Mouse (Mus musculus) CH12.LX (cell line): ENCODE measurements at regions not wholly inside any gene's neighbourhood (a gene's known extent, or its start where the extent isn't known, plus 50 kb on each side); places are given as distances from the start of the nearest gene placed in this dataset.

ENCODE experiments used
- DNase-seq: peaks from one replicate; pipeline ENCODE4 v3.0.0-alpha.2; 2013; ENCODE audit errors: extremely low read depth
- H3K27ac ChIP-seq: 2 replicates; pipeline ENCODE4 v1.5.1; 2012; ENCODE audit warnings: low read depth, mild to moderate bottlenecking, control low read depth, moderate library complexity; ENCODE audit not compliant: insufficient read depth
- H3K27me3 ChIP-seq: replicated peaks from 2 replicates; pipeline ENCODE3; 2012; ENCODE audit warnings: inconsistent platforms
- H3K36me3 ChIP-seq, 2 experiments: replicated peaks in 1 of 2; 2 replicates each; pipeline versions ENCODE3 to v1.6.1; 2012; ENCODE audit warnings: inconsistent platforms in 1 of 2, low read length in 1 of 2, mild to moderate bottlenecking in 1 of 2, mixed read lengths in 1 of 2, moderate library complexity in 1 of 2; ENCODE audit not compliant: control insufficient read depth in 1 of 2, insufficient read depth in 1 of 2
- H3K4me1 ChIP-seq, 2 experiments: 2 replicates each; pipeline ENCODE4 v1.6.1; 2012; ENCODE audit warnings: inconsistent platforms in 1 of 2, moderate library complexity in 1 of 2; ENCODE audit not compliant: insufficient read depth in 2 of 2, control insufficient read depth in 1 of 2
- H3K4me2 ChIP-seq: 2 replicates; pipeline ENCODE4 v1.6.1; 2012; ENCODE audit warnings: low read depth, mild to moderate bottlenecking, control low read depth; ENCODE audit not compliant: poor library complexity, insufficient read depth, severe bottlenecking
- H3K4me3 ChIP-seq, 3 experiments: fragments of 150-350 bp in 1 of 3; sonication (generic) in 1 of 3; replicated peaks in 1 of 3; 2 replicates each; pipeline versions ENCODE3 to v1.5.1; 2011 to 2012; ENCODE audit warnings: low read depth in 2 of 3, low read length in 2 of 3, mild to moderate bottlenecking in 2 of 3, moderate library complexity in 2 of 3, control low read depth in 1 of 3, improper control_type of control experiment in 1 of 3, inconsistent platforms in 1 of 3, mixed read lengths in 1 of 3; ENCODE audit not compliant: poor library complexity in 1 of 3
- H3K79me2 ChIP-seq: replicated peaks from 2 replicates; pipeline ENCODE4 v1.6.1; 2012; ENCODE audit warnings: mild to moderate bottlenecking, moderate library complexity; ENCODE audit not compliant: control insufficient read depth, poor library complexity, insufficient read depth, severe bottlenecking; ENCODE audit errors: extremely low read depth
- H3K9ac ChIP-seq: 2 replicates; pipeline ENCODE4 v1.6.1; 2012; ENCODE audit warnings: low read depth, mild to moderate bottlenecking, control low read depth, moderate library complexity; ENCODE audit not compliant: insufficient read depth
- H3K9me3 ChIP-seq: replicated peaks from 2 replicates; pipeline ENCODE3; 2012; ENCODE audit warnings: low read length, inconsistent platforms, mixed read lengths
- E2F4 ChIP-seq: IDR thresholded peaks from 2 replicates; pipeline ENCODE4 v1.6.1; 2011; ENCODE audit warnings: low read depth, low read length, improper control_type of control experiment; ENCODE audit not compliant: insufficient replicate concordance
- ELF1 ChIP-seq: IDR thresholded peaks from 2 replicates; pipeline ENCODE4 v1.6.1; 2014; ENCODE audit warnings: low read depth, mild to moderate bottlenecking, inconsistent platforms, low read length, improper control_type of control experiment
- EP300 ChIP-seq: IDR thresholded peaks from 2 replicates; pipeline ENCODE4 v1.6.1; 2011; ENCODE audit warnings: low read length, improper control_type of control experiment
- HCFC1 ChIP-seq: IDR thresholded peaks from 2 replicates; pipeline ENCODE4 v1.6.1; 2012; ENCODE audit warnings: low read depth, mild to moderate bottlenecking, inconsistent platforms, low read length, improper control_type of control experiment
- MAFK ChIP-seq: IDR thresholded peaks from 2 replicates; pipeline ENCODE4 v1.6.1; 2011; ENCODE audit warnings: low read length, improper control_type of control experiment; ENCODE audit not compliant: insufficient replicate concordance
- MAX ChIP-seq: IDR thresholded peaks from 2 replicates; pipeline ENCODE4 v1.6.1; 2011; ENCODE audit warnings: low read length, improper control_type of control experiment
- MAZ ChIP-seq: IDR thresholded peaks from 2 replicates; pipeline ENCODE4 v1.6.1; 2012; ENCODE audit warnings: low read depth, mild to moderate bottlenecking, inconsistent platforms, low read length, improper control_type of control experiment, moderate library complexity
- MEF2A ChIP-seq: IDR thresholded peaks from 2 replicates; pipeline ENCODE4 v1.6.1; 2014; ENCODE audit warnings: low read depth, mild to moderate bottlenecking, inconsistent platforms, low read length, improper control_type of control experiment, borderline replicate concordance
- MYC ChIP-seq: IDR thresholded peaks from 2 replicates; pipeline ENCODE4 v1.6.1; 2011; ENCODE audit warnings: low read depth, mild to moderate bottlenecking, improper control_type of control experiment, low read length
- NELFE ChIP-seq: IDR thresholded peaks from 2 replicates; pipeline ENCODE4 v1.6.1; 2011; ENCODE audit warnings: low read depth, low read length, improper control_type of control experiment
- PAX5 ChIP-seq: IDR thresholded peaks from 2 replicates; pipeline ENCODE4 v1.6.1; 2012; ENCODE audit warnings: low read length, inconsistent platforms, mixed read lengths
- POLR2A ChIP-seq: IDR thresholded peaks from 2 replicates; pipeline ENCODE4 v1.6.1; 2011; ENCODE audit warnings: low read depth, mild to moderate bottlenecking, improper control_type of control experiment, low read length
- POLR2AphosphoS2 ChIP-seq: IDR thresholded peaks from 2 replicates; pipeline ENCODE4 v1.6.1; 2011; ENCODE audit warnings: low read depth, low read length, improper control_type of control experiment
- RAD21 ChIP-seq: IDR thresholded peaks from 2 replicates; pipeline ENCODE4 v1.6.1; 2011; ENCODE audit warnings: low read depth, mild to moderate bottlenecking, low read length, improper control_type of control experiment, moderate library complexity
- RCOR1 ChIP-seq: conservative IDR thresholded peaks from 2 replicates; pipeline ENCODE4 v1.6.1; 2012; ENCODE audit warnings: low read depth, mild to moderate bottlenecking, inconsistent platforms, low read length, improper control_type of control experiment
- SIN3A ChIP-seq: IDR thresholded peaks from 2 replicates; pipeline ENCODE4 v1.6.1; 2012; ENCODE audit warnings: low read length, improper control_type of control experiment, inconsistent platforms
- UBTF ChIP-seq: IDR thresholded peaks from 2 replicates; pipeline ENCODE4 v1.6.1; 2012; ENCODE audit warnings: low read depth, mild to moderate bottlenecking, inconsistent platforms, low read length, improper control_type of control experiment, moderate library complexity
- dilution Hi-C: fragments of 300-500 bp; cut with MboI; formaldehyde crosslinking; loops from 2 replicates; pipeline ENCODE4 v1.14.3; 2020; ENCODE audit warnings: low sequenced_read_pairs; ENCODE audit not compliant: extremely low pct_unique_long_range_greater_than_20kb, extremely low pct_ligation_motif_present
- in situ Hi-C: fragments of 300-500 bp; cut with MboI; formaldehyde crosslinking; loops from 3 replicates; pipeline ENCODE4 v1.14.3; 2019; ENCODE audit warnings: low sequenced_read_pairs, low pct_ligation_motif_present, low pct_unique_long_range_greater_than_20kb, mixed read lengths

- H3K36me3 ChIP-seq: no peaks in the 10 kb centered on the region
- DNase-seq: no peak
- in situ Hi-C loops: no loop called here
- TF ChIP-seq HCFC1 (no peak), RAD21 (no peak), POLR2AphosphoS2 (no peak), MAFK (no peak), E2F4 (no peak), SIN3A (no peak), UBTF (no peak), RCOR1 (no peak), MEF2A (no peak), PAX5 (no peak), MAX (no peak), NELFE (no peak), EP300 (no peak)
- no peaks in the 10 kb centered on the region for H3K9me3 ChIP-seq
- H3K9ac ChIP-seq: no peak overlapping the region
- H3K4me3 ChIP-seq: no peak overlapping the region
- no peaks in the 10 kb centered on the region for H3K27me3 ChIP-seq
- peaks cover 3 to 17% of the 10 kb centered on the region in 2 experiments; a peak in 3 of 4 replicates for H3K4me1 ChIP-seq
- H3K4me2 ChIP-seq: no peak overlapping the region
- H3K27ac ChIP-seq: no peak overlapping the region
- dilution Hi-C loops: no loop called here
- no peaks in the 10 kb centered on the region for H3K79me2 ChIP-seq
Observed at GRCm38 (mm10) chr14:120699378-120699777, 211.6 kb upstream of the Ipo5 start.

DNA sequence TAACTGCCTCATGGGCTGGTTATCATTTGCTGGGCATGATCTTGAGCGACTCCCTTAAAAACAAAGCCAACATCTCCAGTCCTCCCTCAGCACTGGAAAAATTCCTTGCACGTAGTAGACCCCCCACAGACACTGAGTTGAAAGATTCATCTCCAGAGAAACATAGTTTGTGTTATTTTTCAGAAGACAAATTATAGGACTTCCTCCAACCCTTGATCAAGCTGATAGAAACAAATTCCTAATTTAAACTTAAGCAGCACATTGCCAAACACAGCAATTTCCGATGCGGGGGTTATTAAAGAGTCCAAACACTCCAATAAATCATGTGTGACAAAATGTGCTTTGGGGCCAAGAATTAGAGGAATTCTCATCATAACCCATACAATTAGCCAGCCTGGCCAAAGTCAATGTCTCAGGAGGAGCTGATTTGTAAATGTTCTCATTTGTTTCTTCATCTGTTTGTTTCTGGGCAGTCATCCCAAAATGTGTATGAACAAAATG is 205.7 kb upstream of the Ipo5 start:
- Histone ChIP-seq H3K4me3 (no peak overlapping the region), H3K9me3 (no peaks in the 10 kb centered on the region), H3K79me2 (no peaks in the 10 kb centered on the region), H3K36me3 (no peaks in the 10 kb centered on the region), H3K27me3 (no peaks in the 10 kb centered on the region)
- TF ChIP-seq POLR2A: no peak
- TF ChIP-seq MAZ: no peak
- no peak for TF ChIP-seq MEF2A
- TF ChIP-seq PAX5: no peak
- no peak for TF ChIP-seq ELF1
- no peak for TF ChIP-seq SIN3A
- no peak for TF ChIP-seq MAX
- TF ChIP-seq MYC: no peak
- TF ChIP-seq, all 38 proteins: peak for 0
- Histone ChIP-seq H3K9ac (no peak overlapping the region), H3K27ac (no peak overlapping the region), H3K4me2 (no peak overlapping the region), H3K4me1 (no peaks in the 10 kb centered on the region)
- DNase-seq: no peak
- in situ Hi-C loops (no loop called here), dilution Hi-C loops (no loop called here)
